Mouse (Mus musculus): Measurements from ENCODE around the gene Gstt2. TPM values are rescaled to one million over a fixed set of nuclear protein-coding genes. Genes with fewer than 3 reads are reported as not detected.

Gene Gstt2
- 10 to 100 TPM; 35.1 to 35.2 TPM for total RNA-seq (2023)

DNA sequence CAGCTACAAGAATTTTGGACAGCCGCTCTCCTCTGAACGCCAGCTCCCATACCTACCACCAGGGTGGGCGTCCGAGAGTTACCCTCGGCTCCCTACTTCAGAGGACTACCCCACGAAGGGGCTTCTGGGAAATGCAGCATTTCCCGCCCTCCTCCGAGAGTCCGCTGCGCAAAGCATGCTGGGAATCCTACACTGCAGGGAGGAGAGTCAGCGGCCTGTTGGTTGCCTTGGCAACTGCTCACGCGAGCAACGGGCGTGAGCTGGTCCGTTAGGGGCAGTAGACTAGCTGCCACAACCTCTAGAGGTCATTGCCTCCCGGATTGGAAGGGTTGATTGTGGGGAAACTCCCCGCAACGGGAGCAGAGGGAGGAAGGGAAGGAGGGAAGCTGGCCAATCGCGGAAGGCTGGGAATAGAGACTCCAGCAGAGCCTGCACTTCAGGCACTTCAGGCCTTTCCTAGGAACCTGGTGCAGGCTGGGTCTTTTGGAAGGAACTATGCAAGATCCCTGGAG lies at the start of gene Gstt2:
Gstt2 (minus strand) TSS at position 177 of the 512 bp plus-strand sequence.

DNA sequence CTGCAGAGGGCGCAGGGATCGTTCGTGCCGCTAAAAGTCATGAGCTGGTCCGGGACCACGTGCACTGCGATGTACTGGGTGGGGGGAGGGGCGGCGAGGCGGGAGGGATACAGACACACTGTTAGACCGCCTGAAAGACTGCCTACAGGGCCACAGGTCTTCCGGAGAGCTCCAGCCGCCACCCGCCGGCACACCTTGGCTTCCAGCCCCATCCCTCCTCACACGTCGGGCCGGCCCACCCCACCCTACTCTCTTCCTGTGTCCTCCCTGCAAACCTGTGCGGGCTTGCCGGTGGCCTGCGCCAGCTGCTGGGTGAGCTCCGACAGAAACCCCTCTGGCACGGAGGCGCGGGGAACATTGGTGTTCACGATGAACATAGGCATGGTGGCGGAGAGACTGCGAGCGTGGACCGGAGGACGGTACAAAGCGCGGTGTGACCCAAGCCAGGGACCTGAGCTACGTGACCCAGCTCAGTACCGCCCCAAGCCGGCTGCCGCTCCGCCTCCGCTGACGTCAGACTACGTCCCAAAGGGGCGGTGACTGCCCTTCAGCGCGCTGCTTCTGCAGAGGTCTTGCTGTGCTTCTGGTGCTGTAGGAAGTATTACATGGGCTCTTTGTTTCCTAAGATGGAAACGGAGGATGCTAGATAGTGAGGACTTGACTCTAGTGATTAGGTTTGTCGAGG lies 22.7 kb upstream of the Gstt2 start, which contains the start of gene Mif:
Mif (minus strand) TSS at position 455 of the 685 bp plus-strand sequence.

DNA sequence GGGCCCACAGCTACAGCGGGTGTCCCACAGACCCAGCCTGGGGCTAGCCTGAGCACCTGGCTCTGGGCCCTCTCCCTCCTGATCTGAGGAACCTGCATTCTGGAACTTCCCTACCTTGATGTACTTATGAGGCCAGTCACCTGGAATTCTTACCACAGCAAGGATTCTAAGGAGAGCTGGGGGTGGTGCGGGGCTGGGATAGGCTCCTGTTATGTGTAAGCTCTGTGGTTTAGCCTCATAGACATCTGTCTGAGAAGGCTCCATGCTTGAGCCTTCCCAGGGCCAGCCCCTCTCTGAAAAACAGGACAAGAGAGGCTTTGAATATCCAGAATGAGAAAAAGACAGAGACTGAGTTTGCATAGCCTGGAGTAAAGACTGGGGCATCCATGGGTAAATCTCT lies 14.8 kb downstream of the Gstt2 start, which contains the start of gene Gstt4:
Gstt4 (minus strand) TSS at position 101 of the 400 bp plus-strand sequence.

DNA sequence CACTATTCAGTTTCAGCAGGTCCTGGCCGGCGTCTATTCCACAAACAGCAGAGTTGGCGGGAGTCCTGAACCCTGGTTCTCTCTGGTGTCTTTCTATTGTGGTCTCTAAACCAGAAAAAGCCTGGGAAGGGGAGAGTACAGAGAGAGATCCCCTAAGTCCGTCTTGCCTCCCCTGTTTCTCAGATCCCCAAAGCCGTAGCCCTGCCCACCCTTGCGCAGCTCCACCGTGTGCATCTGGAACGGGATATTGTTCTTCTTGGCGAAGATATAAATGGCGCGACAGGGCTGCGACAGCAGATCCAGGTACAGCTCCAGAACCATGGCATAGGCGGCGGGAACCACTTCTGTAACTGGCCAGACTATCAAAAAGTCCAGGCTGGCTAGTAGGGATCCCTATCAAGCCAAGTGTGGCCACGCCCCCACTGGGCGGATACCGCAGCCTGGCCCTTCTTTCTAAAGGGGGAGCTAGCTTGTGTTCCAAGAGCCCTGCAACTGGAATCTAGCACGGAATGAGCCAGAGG lies 39.0 kb downstream of the Gstt2 start, which contains the start of gene Gstt1:
Gstt1 (minus strand) TSS at position 409 of the 521 bp plus-strand sequence.

Other genes with a start within 250 kb of the Gstt2 start
- gene Ggt5, start 248.1 kb downstream of the Gstt2 start, total RNA-seq (2023): 1 to 10 TPM; 1.2 to 1.4 TPM
- gene Susd2, start 193.4 kb downstream of the Gstt2 start, total RNA-seq (2023): 1 to 10 TPM; 2.3 to 3.3 TPM
- gene Cabin1, start 73.1 kb downstream of the Gstt2 start, total RNA-seq (2023): 100 to 1,000 TPM in 1 of 2 experiments, 10 to 100 TPM in 1; 99.7 to 119 TPM
- gene Ddt, start 64.0 kb downstream of the Gstt2 start, total RNA-seq (2023): 10 to 100 TPM; 32.0 to 36.7 TPM
- not detected for gene Gm20441, start 56.5 kb downstream of the Gstt2 start, total RNA-seq (2023)
- 10 to 100 TPM in 1 of 2 experiments, 1 to 10 TPM in 1; 9.0 to 10.6 TPM for gene Gstt3, start 56.0 kb downstream of the Gstt2 start, total RNA-seq (2023)
- not detected for gene Gstt1, start 38.8 kb downstream of the Gstt2 start, total RNA-seq (2023)
- not detected for gene Gstt4, start 14.9 kb downstream of the Gstt2 start, total RNA-seq (2023)
- 100 to 1,000 TPM; 202 to 212 TPM for gene Mif, start 22.8 kb upstream of the Gstt2 start, total RNA-seq (2023)
- 10 to 100 TPM in 1 of 2 experiments, 1 to 10 TPM in 1; 8.3 to 12.2 TPM for gene Derl3, start 56.0 kb upstream of the Gstt2 start, total RNA-seq (2023)
- gene Smarcb1, start 84.2 kb upstream of the Gstt2 start, total RNA-seq (2023): 10 to 100 TPM; 80.2 to 89.9 TPM
- 100 to 1,000 TPM; 151 to 169 TPM for gene Chchd10, start 95.7 kb upstream of the Gstt2 start, total RNA-seq (2023)
- gene Mmp11, start 99.1 kb upstream of the Gstt2 start, total RNA-seq (2023): 1 to 10 TPM; 4.2 to 6.4 TPM
- gene Gm867, start 103.2 kb upstream of the Gstt2 start, total RNA-seq (2023): not detected
- gene Vpreb3, start 105.6 kb upstream of the Gstt2 start, total RNA-seq (2023): 100 to 1,000 TPM; 118 to 155 TPM
- 1 to 10 TPM in 1 of 2 experiments, under 1 TPM in 1; 0.73 to 1.3 TPM for gene Gm5134, start 117.1 kb upstream of the Gstt2 start, total RNA-seq (2023)
- 10 to 100 TPM; 18.5 to 20.8 TPM for gene Zfp280b, start 195.2 kb upstream of the Gstt2 start, total RNA-seq (2023)